Mouse (Mus musculus) granulocyte monocyte progenitor cell, adult 5-6 weeks (primary cell): ENCODE measurements around the gene Tox2. TPM values are rescaled to one million over a fixed set of nuclear protein-coding genes. Genes with fewer than 3 reads are reported as not detected.

Experiments used
- ATAC-seq: replicated peaks from 2 replicates; pipeline ENCODE4 v1.8.0; 2016; ENCODE audit warnings: mild to moderate bottlenecking, moderate TSS enrichment, inconsistent platforms; ENCODE audit not compliant: poor library complexity, severe bottlenecking
- total RNA-seq, 2 experiments: library from RNA; stranded (forward) in 1 of 2; stranded (reverse) in 1 of 2; fragments of 200-712, 200-1000 nt in 1 of 2; fragments of >200 nt in 1 of 2; fragmentation: Nextera tagmentation in 1 of 2; gene quantifications; 2 replicates each; pipeline ENCODE4 v1.2.3; 2014 to 2017

Tox2 gene
- total RNA-seq (2014; fragmentation: Nextera tagmentation) (not detected in 2 replicates), total RNA-seq (2017) (not detected in 2 replicates)

- ATAC-seq: peak; percentile 73
Observed at GRCm38 (mm10) chr2:163202884-163203634, at the start of gene Tox2. Gene Tox2 (plus strand): TSS chr2:163203125.

GRCm38 (mm10) chr2:163154673-163155072 is 48.3 kb upstream of the Tox2 start:
- ATAC-seq: peak; percentile 44; the same call in 1 of the 2 replicates

GRCm38 (mm10) chr2:163158979-163159378 is 43.9 kb upstream of the Tox2 start:
- no peak for ATAC-seq

GRCm38 (mm10) chr2:163164461-163164990 is 38.4 kb upstream of the Tox2 start:
- ATAC-seq: no peak

- no peak for ATAC-seq
Observed at GRCm38 (mm10) chr2:163166067-163166805, 36.7 kb upstream of the Tox2 start.

- ATAC-seq: no peak
Observed at GRCm38 (mm10) chr2:163171891-163172290, 31.0 kb upstream of the Tox2 start.

GRCm38 (mm10) chr2:163174066-163174465 is 28.9 kb upstream of the Tox2 start:
- ATAC-seq: no peak

- ATAC-seq: peak; percentile 48
Observed at GRCm38 (mm10) chr2:163175831-163176230, 27.1 kb upstream of the Tox2 start.

GRCm38 (mm10) chr2:163176502-163176901 is 26.4 kb upstream of the Tox2 start:
- ATAC-seq: peak; percentile 42; the same call in 1 of the 2 replicates

- ATAC-seq: no peak
Observed at GRCm38 (mm10) chr2:163187552-163187951, 15.4 kb upstream of the Tox2 start.

GRCm38 (mm10) chr2:163189596-163189995 is 13.3 kb upstream of the Tox2 start:
- ATAC-seq: no peak

- ATAC-seq: no peak
Observed at GRCm38 (mm10) chr2:163190004-163190441, 12.9 kb upstream of the Tox2 start.

- no peak for ATAC-seq
Observed at GRCm38 (mm10) chr2:163192485-163192884, 10.4 kb upstream of the Tox2 start.

GRCm38 (mm10) chr2:163194015-163194414 is 8.9 kb upstream of the Tox2 start:
- ATAC-seq: no peak

- ATAC-seq: no peak
Observed at GRCm38 (mm10) chr2:163194543-163194942, 8.4 kb upstream of the Tox2 start.

GRCm38 (mm10) chr2:163195106-163195833 is 7.7 kb upstream of the Tox2 start:
- no peak for ATAC-seq

- no peak for ATAC-seq
Observed at GRCm38 (mm10) chr2:163195834-163196145, 7.1 kb upstream of the Tox2 start.

- ATAC-seq: no peak
Observed at GRCm38 (mm10) chr2:163201897-163202296, 1.0 kb upstream of the Tox2 start.

- ATAC-seq: no peak; the same call in 1 of the 2 replicates
Observed at GRCm38 (mm10) chr2:163202553-163202883, 407 bp upstream of the Tox2 start.

GRCm38 (mm10) chr2:163203635-163204547 is 966 bp downstream of the Tox2 start:
- peak; percentile 10; the same call in 1 of the 2 replicates for ATAC-seq
